Mouse (Mus musculus) testis, adult 2 months (tissue): Measurements from ENCODE around the gene Nupl1.

Experiments used
- CTCF ChIP-seq: fragments of 200-500 bp; IDR thresholded peaks from 2 replicates; pipeline ENCODE4 v1.5.1; 2012; ENCODE audit warnings: low read depth, mild to moderate bottlenecking, inconsistent platforms, low read length, moderate library complexity; ENCODE audit not compliant: control insufficient read depth, insufficient read depth, insufficient replicate concordance
- POLR2A ChIP-seq: fragments of 200-500 bp; IDR thresholded peaks from 2 replicates; pipeline ENCODE4 v1.6.1; 2012; ENCODE audit warnings: low read depth, mild to moderate bottlenecking, inconsistent platforms, low read length, moderate library complexity; ENCODE audit not compliant: control insufficient read depth

- no peak for TF ChIP-seq POLR2A
- TF ChIP-seq CTCF: no peak
Measured at GRCm38 (mm10) chr14:60194606-60195005, 56.6 kb downstream of the Nupl1 start.
